Mouse (Mus musculus): Measurements from ENCODE around the gene Olfr619.

Olfr619 gene

DNA sequence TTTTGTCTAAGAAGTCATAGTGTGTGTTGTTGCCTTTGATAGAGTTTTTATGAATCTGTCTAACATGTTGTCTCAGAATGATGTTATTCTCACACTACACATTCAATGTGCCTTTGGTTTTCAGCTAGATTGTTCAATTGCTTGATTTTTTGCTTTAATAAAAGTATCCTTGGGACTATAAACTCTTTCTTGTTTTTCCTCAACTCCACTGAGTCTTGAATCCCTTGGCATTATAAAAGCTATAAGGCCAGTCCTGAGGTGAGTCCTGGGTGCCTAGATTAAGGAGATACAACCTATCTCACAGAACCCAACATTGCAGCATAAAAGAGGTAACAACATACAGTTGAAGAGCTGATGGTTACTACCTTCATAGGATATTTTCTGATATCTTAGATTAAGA, at the start of gene Olfr619:
TSS of gene Olfr619 (plus strand) at position 301 of the 400 bp plus-strand sequence.
- DNase-seq = no peak

DNA sequence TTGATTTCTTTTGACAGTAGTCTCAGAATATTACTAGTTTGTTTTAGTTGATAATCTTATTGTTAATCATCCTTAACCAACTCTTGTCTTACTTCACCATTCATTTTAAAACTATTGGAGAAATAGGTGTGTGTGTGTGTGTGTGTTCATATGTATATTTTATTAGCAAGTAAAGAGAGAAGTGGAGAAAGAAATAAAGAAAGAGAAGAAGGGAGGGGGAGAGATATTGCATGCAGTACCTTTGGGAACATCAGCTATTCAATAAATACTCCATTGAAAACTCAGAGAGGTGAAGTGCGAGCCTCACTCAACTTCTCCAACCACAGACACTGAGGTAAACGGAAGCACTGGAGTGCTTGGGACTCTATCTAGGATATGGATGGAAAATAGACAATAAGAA, 44.6 kb upstream of the Olfr619 start, which contains the start of gene Olfr615:
TSS of gene Olfr615 (plus strand) at position 301 of the 400 bp plus-strand sequence.
- no peak for DNase-seq

DNA sequence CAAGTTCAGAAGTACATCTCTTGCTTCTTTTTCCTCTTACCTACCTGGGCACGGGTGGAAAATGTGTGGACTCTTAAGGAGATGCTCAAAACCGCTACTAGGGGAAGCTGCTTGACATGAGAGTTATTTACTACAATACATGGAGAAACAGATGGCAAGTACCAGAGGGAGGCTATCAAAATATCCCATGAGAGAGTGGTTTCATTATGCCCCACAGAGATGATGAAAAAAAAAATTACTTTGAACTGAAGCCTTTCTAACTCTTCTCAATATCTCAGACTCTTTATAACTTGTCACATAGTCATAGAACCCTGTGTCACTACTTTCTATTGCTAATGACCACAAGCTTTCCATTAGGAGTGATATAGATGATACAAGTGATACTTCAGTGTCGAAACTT, 31.3 kb upstream of the Olfr619 start, which contains the start of gene Olfr616:
TSS of gene Olfr616 (minus strand) at position 101 of the 400 bp plus-strand sequence.
- no peak for DNase-seq

- DNase-seq = no peak
Observed at GRCm38 (mm10) chr7:103572761-103573160, 27.6 kb upstream of the Olfr619 start, which contains the start of gene Olfr617. TSS of gene Olfr617 (plus strand) at chr7:103573061.

- no peak for DNase-seq
Observed at GRCm38 (mm10) chr7:103589803-103590202, 10.6 kb upstream of the Olfr619 start, which contains the start of gene Olfr618. TSS of gene Olfr618 (plus strand) at chr7:103590103.

GRCm38 (mm10) chr7:103607425-103607824, 7.0 kb downstream of the Olfr619 start:
- DNase-seq = no peak

GRCm38 (mm10) chr7:103612434-103612833, 12.1 kb downstream of the Olfr619 start, which contains the start of gene Olfr620:
TSS of gene Olfr620 (minus strand) at chr7:103612534.
- no peak for DNase-seq

GRCm38 (mm10) chr7:103636795-103637194, 36.4 kb downstream of the Olfr619 start:
- no peak for DNase-seq

DNA sequence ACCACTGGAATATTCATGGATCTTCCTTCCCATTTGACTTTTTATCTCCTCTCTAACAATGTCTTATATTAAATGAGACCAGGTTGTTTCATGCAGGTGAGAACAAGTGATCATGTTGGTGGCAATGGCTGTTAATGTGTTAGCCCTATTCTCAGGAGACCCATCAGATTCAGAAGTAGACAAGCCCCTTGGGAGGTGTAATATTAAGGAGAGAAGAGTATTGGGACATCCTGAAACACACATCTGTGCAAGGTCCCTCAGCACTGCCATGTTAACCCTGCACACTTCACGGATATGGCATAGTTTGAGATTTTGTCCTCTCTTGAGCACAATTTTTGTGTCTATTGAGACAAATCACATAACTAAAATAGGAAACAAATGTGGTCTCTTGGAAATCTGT, 42.2 kb downstream of the Olfr619 start, which contains the start of gene Olfr622:
TSS of gene Olfr622 (minus strand) at position 101 of the 400 bp plus-strand sequence.
- DNase-seq = no peak

GRCm38 (mm10) chr7:103644070-103644469, 43.7 kb downstream of the Olfr619 start:
- DNase-seq = no peak

Measured in cerebellum, postnatal 10 days (tissue).